Mouse (Mus musculus) adrenal gland, adult 18-20 months (tissue): ENCODE measurements at regions not wholly inside any gene's neighbourhood (a gene's known extent, or its start where the extent isn't known, plus 50 kb on each side); places are given as distances from the start of the nearest gene placed in this dataset.
A peak's percentile ranks its signal among the peaks of the same experiment; 100 is the strongest.

Source experiments
- DNase-seq, 2 experiments: peaks; one replicate each; pipeline ENCODE4 v3.0.0; 2021 to 2022; ENCODE audit warnings: low spot score in 2 of 2

GRCm38 (mm10) chr8:30648497-30648896, 2780.0 kb upstream of the 5930422O12Rik start:
- DNase-seq: no peak

- DNase-seq: peak in 1 of 2 experiments; percentile 27
These were observed 2772.7 kb upstream of the 5930422O12Rik start for GRCm38 (mm10) chr8:30655749-30656241.

GRCm38 (mm10) chr8:30661261-30661660, 2767.2 kb upstream of the 5930422O12Rik start:
- DNase-seq: no peak

- no peak for DNase-seq
These were observed 2759.1 kb upstream of the 5930422O12Rik start for GRCm38 (mm10) chr8:30669451-30669850.

GRCm38 (mm10) chr8:30677423-30677822, 2751.1 kb upstream of the 5930422O12Rik start:
- no peak for DNase-seq

GRCm38 (mm10) chr8:30682169-30682568, 2746.3 kb upstream of the 5930422O12Rik start:
- DNase-seq: no peak

- no peak for DNase-seq
These were observed 2742.0 kb upstream of the 5930422O12Rik start for GRCm38 (mm10) chr8:30686539-30686938.

- no peak for DNase-seq
These were observed 2734.4 kb upstream of the 5930422O12Rik start for GRCm38 (mm10) chr8:30694126-30694525.

GRCm38 (mm10) chr8:30716643-30717042, 2711.9 kb upstream of the 5930422O12Rik start:
- no peak for DNase-seq

- no peak for DNase-seq
These were observed 2698.1 kb upstream of the 5930422O12Rik start for GRCm38 (mm10) chr8:30730366-30730765.

GRCm38 (mm10) chr8:30732585-30733253, 2695.8 kb upstream of the 5930422O12Rik start:
- DNase-seq: no peak

GRCm38 (mm10) chr8:30733385-30733784, 2695.1 kb upstream of the 5930422O12Rik start:
- no peak for DNase-seq

GRCm38 (mm10) chr8:30735338-30735737, 2693.2 kb upstream of the 5930422O12Rik start:
- no peak for DNase-seq

- no peak for DNase-seq
These were observed 2692.8 kb upstream of the 5930422O12Rik start for GRCm38 (mm10) chr8:30735740-30736139.

GRCm38 (mm10) chr8:30746874-30747273, 2681.6 kb upstream of the 5930422O12Rik start:
- no peak for DNase-seq
